Mouse (Mus musculus): ENCODE measurements at regions not wholly inside any gene's neighbourhood (a gene's known extent, or its start where the extent isn't known, plus 50 kb on each side); places are given as distances from the start of the nearest gene placed in this dataset.

DNA sequence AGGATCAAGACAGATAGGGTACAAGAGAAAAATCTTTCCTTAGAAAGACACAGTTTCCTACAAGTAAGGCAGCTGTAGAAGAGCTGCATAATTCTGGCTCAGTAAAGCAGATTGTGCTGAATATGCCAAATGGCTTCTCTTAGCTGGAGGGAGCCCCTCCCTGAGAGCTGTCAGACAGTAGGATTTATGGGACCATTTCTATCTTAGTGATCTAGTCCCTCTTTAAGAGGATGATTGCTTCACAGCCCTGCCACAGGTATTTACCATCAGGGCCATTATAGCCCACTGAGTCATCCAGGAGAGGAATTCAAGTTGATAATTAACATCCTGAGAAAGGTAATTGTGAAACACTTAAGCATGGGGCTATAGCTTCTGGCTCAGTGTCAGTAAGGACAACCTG, 101.5 kb upstream of the Cypt1 start:
- DNase-seq (ENCODE audit: low read depth, low spot score), result peak; percentile 1

DNA sequence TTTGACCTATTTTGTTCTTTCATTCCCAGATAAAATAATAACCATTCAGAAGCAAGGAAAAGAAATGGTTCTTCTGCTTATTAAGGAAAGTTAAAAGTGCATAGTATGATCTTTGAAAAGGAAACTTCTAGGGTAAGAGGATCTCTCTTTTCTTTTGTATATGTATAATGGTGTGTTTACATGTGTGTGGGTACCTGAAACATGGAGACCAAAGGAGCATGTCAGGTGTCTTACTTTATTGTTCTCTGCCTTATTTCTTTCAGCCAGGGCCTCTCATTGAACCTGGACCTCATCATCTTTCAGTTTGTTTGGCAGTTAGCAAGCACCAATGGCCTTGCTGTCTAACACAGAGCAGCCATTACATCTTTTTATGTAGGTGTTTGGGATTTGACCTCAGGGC, 101.0 kb upstream of the Cypt1 start:
- DNase-seq (ENCODE audit: low read depth, low spot score), result no peak

GRCm38 (mm10) chrX:16438088-16438487, 84.6 kb upstream of the Cypt1 start:
- DNase-seq (ENCODE audit: low read depth, low spot score), result peak; percentile 8

DNA sequence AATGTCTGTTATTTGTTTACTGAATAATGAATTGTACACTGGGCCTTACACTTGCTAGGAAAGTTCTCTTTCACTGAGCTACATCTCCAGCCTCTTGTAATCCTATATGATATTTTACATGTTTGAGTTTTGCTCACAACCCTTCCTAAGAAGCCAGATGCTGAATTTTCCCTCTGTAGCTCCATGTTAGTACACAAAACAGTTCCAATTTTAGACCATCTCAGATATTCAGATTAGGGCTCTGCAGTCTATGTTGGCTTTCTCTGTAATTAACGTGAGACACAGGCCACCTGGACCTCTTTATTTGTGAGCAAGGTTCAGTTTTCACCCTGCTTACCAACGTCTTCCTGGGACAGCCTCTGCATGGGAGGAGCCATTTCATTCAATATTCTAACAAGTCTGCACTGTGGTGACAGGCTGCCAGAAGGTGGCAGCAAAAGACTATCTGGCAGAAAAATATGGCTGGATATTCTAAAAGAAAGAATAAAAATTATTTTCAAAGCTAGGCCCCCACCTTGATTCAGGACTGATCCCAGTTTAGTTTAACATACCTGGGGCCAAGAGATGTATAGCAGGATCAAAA, 72.1 kb upstream of the Cypt1 start:
- DNase-seq (ENCODE audit: low read depth, low spot score), result peak; percentile 53
